Mouse (Mus musculus): ENCODE measurements around the gene Prdm2. TPM values are rescaled to one million over a fixed set of nuclear protein-coding genes. Genes with fewer than 3 reads are reported as not detected.

The Prdm2 gene
- total and polyA plus RNA-seq, 3 experiments, result 4.3 to 13.5 TPM; not detected in 1

- Histone ChIP-seq H3K27ac (ENCODE audit: control insufficient read depth, low read depth, low read length) (no peak overlapping the region), H3K79me2 (ENCODE audit: control insufficient read depth, insufficient read depth, low read length, poor library complexity) (no peaks in the 10 kb centered on the region), H3K4me1 (ENCODE audit: control insufficient read depth in 1 of 2, insufficient read depth in 2 of 2, low read length in 2 of 2) (no peaks in the 10 kb centered on the region), H3K27me3 (ENCODE audit: control insufficient read depth in 1 of 2, insufficient read depth in 2 of 2, low read length in 2 of 2) (no peaks in the 10 kb centered on the region), H3K9ac (ENCODE audit: control insufficient read depth, low read depth, low read length, poor library complexity, severe bottlenecking) (no peak overlapping the region), H3K9me3 (replicated peaks; ENCODE audit: insufficient read depth, low read length) (no peaks in the 10 kb centered on the region), H3K4me3 (ENCODE audit: control insufficient read depth in 1 of 2, insufficient read depth in 1 of 2, low read depth in 2 of 2, low read length in 2 of 2) (no peak overlapping the region), H3K36me3 (ENCODE audit: control insufficient read depth in 1 of 2, insufficient read depth in 2 of 2, low read length in 2 of 2) (no peaks in the 10 kb centered on the region)
- TF ChIP-seq CTCF (IDR thresholded peaks at IDR 0.05 in 2 of 3, conservative IDR thresholded peaks at IDR 0.05 in 1 of 3; ENCODE audit: control insufficient read depth in 1 of 3, insufficient read depth in 1 of 3, low read depth in 2 of 3, low read length in 3 of 3, poor library complexity in 1 of 3, severe bottlenecking in 1 of 3) (no peak), ZC3H11A (IDR thresholded peaks at IDR 0.05; ENCODE audit: low read depth, low read length) (no peak), USF2 (IDR thresholded peaks at IDR 0.05; ENCODE audit: borderline replicate concordance in 1 of 2, insufficient read depth in 1 of 2, low read depth in 1 of 2, low read length in 2 of 2) (no peak), E2F4 (IDR thresholded peaks at IDR 0.05; ENCODE audit: borderline replicate concordance, low read depth, low read length) (no peak), MAZ (IDR thresholded peaks at IDR 0.05; ENCODE audit: low read depth, low read length) (no peak), POLR2A (IDR thresholded peaks at IDR 0.05; ENCODE audit: control insufficient read depth in 1 of 2, insufficient read depth in 1 of 2, low read depth in 1 of 2, low read length in 2 of 2, poor library complexity in 1 of 2) (no peak), NRF1 (IDR thresholded peaks at IDR 0.05; ENCODE audit: insufficient read depth, low read depth, low read length, poor library complexity, severe bottlenecking) (no peak), USF1 (IDR thresholded peaks at IDR 0.05; ENCODE audit: low read depth, low read length) (no peak), GATA1 (IDR thresholded peaks at IDR 0.05; ENCODE audit: low read depth, low read length) (no peak), RCOR1 (IDR thresholded peaks at IDR 0.05; ENCODE audit: low read depth, low read length) (no peak), ZNF384 (IDR thresholded peaks at IDR 0.05; ENCODE audit: low read depth, low read length) (no peak), JUND (IDR thresholded peaks at IDR 0.05; ENCODE audit: low read depth, low read length) (no peak), NELFE (IDR thresholded peaks at IDR 0.05; ENCODE audit: low read depth, low read length) (no peak), CHD1 (IDR thresholded peaks at IDR 0.05; ENCODE audit: low read depth, low read length) (no peak), HCFC1 (IDR thresholded peaks at IDR 0.05; ENCODE audit: low read depth, low read length) (no peak), EP300 (IDR thresholded peaks at IDR 0.05; ENCODE audit: low read depth in 1 of 2, low read length in 2 of 2) (no peak), POLR2AphosphoS2 (IDR thresholded peaks at IDR 0.05; ENCODE audit: low read length) (no peak)
- no peak for DNase-seq (ENCODE audit: low read depth, low spot score)
Observed at GRCm38 (mm10) chr4:143067006-143067405, 145.8 kb downstream of the Prdm2 start.

GRCm38 (mm10) chr4:143058765-143059344, 153.9 kb downstream of the Prdm2 start:
- no peak for TF ChIP-seq UBTF (IDR thresholded peaks at IDR 0.05; ENCODE audit: borderline replicate concordance, insufficient read depth, low read depth, low read length)
- no peak for TF ChIP-seq EP300 (IDR thresholded peaks at IDR 0.05; ENCODE audit: low read depth in 1 of 2, low read length in 2 of 2)
- TF ChIP-seq SIN3A (IDR thresholded peaks at IDR 0.05; ENCODE audit: low read length), result no peak
- TF ChIP-seq ETS1 (IDR thresholded peaks at IDR 0.05; ENCODE audit: low read depth, low read length), result no peak
- no peak for TF ChIP-seq ZMIZ1 (IDR thresholded peaks at IDR 0.05; ENCODE audit: low read depth, low read length)
- no peak for TF ChIP-seq NRF1 (IDR thresholded peaks at IDR 0.05; ENCODE audit: insufficient read depth, low read depth, low read length, poor library complexity, severe bottlenecking)
- TF ChIP-seq MAZ (IDR thresholded peaks at IDR 0.05; ENCODE audit: low read depth, low read length), result no peak
- TF ChIP-seq MYC (IDR thresholded peaks at IDR 0.05; ENCODE audit: low read depth, low read length), result no peak
- no peak for TF ChIP-seq ELF1 (IDR thresholded peaks at IDR 0.05; ENCODE audit: low read depth, low read length)
- no peak for TF ChIP-seq NELFE (IDR thresholded peaks at IDR 0.05; ENCODE audit: low read depth, low read length)
- no peak for TF ChIP-seq USF1 (IDR thresholded peaks at IDR 0.05; ENCODE audit: low read depth, low read length)
- TF ChIP-seq RCOR1 (IDR thresholded peaks at IDR 0.05; ENCODE audit: low read depth, low read length), result no peak
- no peak for TF ChIP-seq MEF2A (IDR thresholded peaks at IDR 0.05; ENCODE audit: extremely low read depth, insufficient replicate concordance, low read depth, low read length, poor library complexity, severe bottlenecking)
- no peak for TF ChIP-seq GATA1 (IDR thresholded peaks at IDR 0.05; ENCODE audit: low read depth, low read length)
- TF ChIP-seq GABPA (IDR thresholded peaks at IDR 0.05; ENCODE audit: low read depth, low read length), result no peak
- no peak for TF ChIP-seq ZKSCAN1 (IDR thresholded peaks at IDR 0.05; ENCODE audit: low read depth, low read length)
- TF ChIP-seq POLR2AphosphoS5 (IDR thresholded peaks at IDR 0.05; ENCODE audit: borderline replicate concordance, low read depth, low read length), result no peak
- no peak overlapping the region for H3K27ac ChIP-seq (ENCODE audit: control insufficient read depth, low read depth, low read length)
- H3K36me3 ChIP-seq (ENCODE audit: control insufficient read depth in 1 of 2, insufficient read depth in 2 of 2, low read length in 2 of 2), result no peaks in the 10 kb centered on the region
- no peak overlapping the region for H3K4me3 ChIP-seq (ENCODE audit: control insufficient read depth in 1 of 2, insufficient read depth in 1 of 2, low read depth in 2 of 2, low read length in 2 of 2)
- H3K9ac ChIP-seq (ENCODE audit: control insufficient read depth, low read depth, low read length, poor library complexity, severe bottlenecking), result no peak overlapping the region
- no peaks in the 10 kb centered on the region for H3K4me1 ChIP-seq (ENCODE audit: control insufficient read depth in 1 of 2, insufficient read depth in 2 of 2, low read length in 2 of 2)
- H3K9me3 ChIP-seq (replicated peaks; ENCODE audit: insufficient read depth, low read length), result no peaks in the 10 kb centered on the region
- H3K79me2 ChIP-seq (ENCODE audit: control insufficient read depth, insufficient read depth, low read length, poor library complexity), result no peaks in the 10 kb centered on the region
- no peak for DNase-seq (ENCODE audit: low read depth, low spot score)
- no peaks in the 10 kb centered on the region for H3K27me3 ChIP-seq (ENCODE audit: control insufficient read depth in 1 of 2, insufficient read depth in 2 of 2, low read length in 2 of 2)

Measured in MEL (cell line).